Mouse (Mus musculus) lung, postnatal 0 days (tissue): Measurements from ENCODE around the gene Erlin1.

ENCODE experiments used
- CTCF ChIP-seq: IDR thresholded peaks from 2 replicates; pipeline ENCODE4 v1.5.1; 2016; ENCODE audit warnings: antibody characterized with exemption, mild to moderate bottlenecking
- EP300 ChIP-seq: IDR thresholded peaks from 2 replicates; pipeline ENCODE4 v1.6.1; 2016; ENCODE audit warnings: antibody characterized with exemption, mild to moderate bottlenecking, control low read depth

- TF ChIP-seq CTCF (no peak), EP300 (no peak)
These were observed 31.3 kb upstream of the Erlin1 start for GRCm38 (mm10) chr19:44100840-44101239.
